Mouse (Mus musculus): Measurements from ENCODE around the gene Nkx2-3.

DNA sequence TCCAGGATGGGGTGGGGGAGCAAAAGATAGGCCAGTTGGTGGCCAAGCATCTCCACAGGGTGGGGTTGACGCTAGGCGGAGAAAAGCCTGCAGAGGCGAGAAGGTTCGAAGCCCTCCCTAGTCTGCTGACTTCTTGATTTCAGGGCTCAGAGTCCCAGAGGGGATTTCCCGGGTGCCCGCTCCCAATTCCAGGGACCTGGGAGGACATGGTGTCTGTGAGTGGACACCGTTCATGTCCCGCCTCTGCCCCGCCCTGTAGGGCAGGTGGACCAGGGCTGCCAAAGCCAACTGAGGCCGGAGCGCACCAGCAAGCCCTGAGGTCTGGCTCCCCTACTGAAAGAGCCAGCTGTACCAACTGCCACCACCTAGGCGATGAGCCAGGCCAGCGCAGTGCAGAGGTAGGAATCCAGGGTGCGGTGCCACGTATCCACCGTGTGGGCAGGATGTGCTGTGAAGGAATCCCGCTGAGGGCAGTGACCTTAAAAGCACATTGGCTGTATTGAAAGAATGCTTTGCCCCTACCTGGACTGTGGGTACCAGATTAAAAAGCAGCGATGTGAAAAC lies 7.9 kb downstream of the Nkx2-3 start:
- TF ChIP-seq CTCF (IDR thresholded peaks at IDR 0.05; ENCODE audit: borderline replicate concordance, control insufficient read depth, extremely low read depth, insufficient read depth, low read length, poor library complexity) (no peak), POLR2A (IDR thresholded peaks at IDR 0.05; ENCODE audit: control insufficient read depth, extremely low read depth, insufficient read depth, low read length, poor library complexity) (no peak)

All from thymus, adult 2 months (tissue).